Mouse (Mus musculus) embryonic facial prominence, embryonic 14.5 days (tissue): ENCODE results near the gene Arhgap5. TPM values are rescaled to one million over a fixed set of nuclear protein-coding genes. Genes with fewer than 3 reads are reported as not detected.

Experiments
- ATAC-seq: fragments of 200-750 bp; cut with Nextera tagmentation; 2 replicates; pipeline ENCODE4 v1.8.0; 2017; ENCODE audit warnings: low read depth, moderate number of reproducible peaks, moderate TSS enrichment
- DNase-seq: peaks from one replicate; pipeline ENCODE4 v3.0.0-alpha.2; 2015; ENCODE audit warnings: low spot score
- H3K27ac ChIP-seq: fragments of 300-500 bp; sonication (generic); replicated peaks from 2 replicates; pipeline ENCODE4 v1.5.1; 2014; ENCODE audit warnings: low read depth, mild to moderate bottlenecking, low read length, moderate library complexity
- H3K27me3 ChIP-seq: fragments of 300-500 bp; sonication (generic); replicated peaks from 2 replicates; pipeline ENCODE4 v1.6.1; 2014; ENCODE audit warnings: low read length; ENCODE audit not compliant: control insufficient read depth, insufficient read depth
- H3K36me3 ChIP-seq: fragments of 300-500 bp; sonication (generic); 2 replicates; pipeline ENCODE4 v1.6.1; 2014; ENCODE audit warnings: low read length, mixed read lengths; ENCODE audit not compliant: control insufficient read depth, insufficient read depth
- H3K4me1 ChIP-seq: fragments of 300-500 bp; sonication (generic); 2 replicates; pipeline ENCODE4 v1.6.1; 2014; ENCODE audit warnings: antibody characterized with exemption, low read length; ENCODE audit not compliant: control insufficient read depth, insufficient read depth
- H3K4me2 ChIP-seq: fragments of 300-500 bp; sonication (generic); 2 replicates; pipeline ENCODE4 v1.6.1; 2014; ENCODE audit warnings: low read depth, mild to moderate bottlenecking, low read length, moderate library complexity, mixed read lengths
- H3K4me3 ChIP-seq: fragments of 300-500 bp; sonication (generic); 2 replicates; pipeline ENCODE4 v1.5.1; 2014; ENCODE audit warnings: low read depth, mild to moderate bottlenecking, low read length
- H3K9ac ChIP-seq: fragments of 300-500 bp; sonication (generic); 2 replicates; pipeline ENCODE4 v1.6.1; 2014; ENCODE audit warnings: low read depth, mild to moderate bottlenecking, low read length, moderate library complexity, mixed read lengths
- H3K9me3 ChIP-seq: fragments of 300-500 bp; sonication (generic); 2 replicates; pipeline ENCODE4 v1.6.1; 2016; ENCODE audit warnings: low read length; ENCODE audit not compliant: control insufficient read depth
- WGBS: fragments of 180-500 bp; shearing (Covaris S2); extraction: QIAGEN DNeasy Blood & Tissue Kit; methylation state at CpG from one replicate; pipeline ENCODE4 v1.1.7; 2014; 5-methylcytosine and 5-hydroxymethylcytosine counted together
- polyA plus RNA-seq: library from polyadenylated mRNA; unstranded; fragments of >200 nt; fragmentation: Nextera tagmentation; extraction: Ambion mirVana; gene quantifications from 2 replicates; pipeline ENCODE4 v1.2.1, GENCODE M21; 2014

Gene Arhgap5
- 54.6 and 57.0 TPM in 2 replicates for polyA plus RNA-seq

- H3K4me1 ChIP-seq: peaks cover 9% of the 10 kb centered on the region
- H3K9ac ChIP-seq: peak within 1 kb of the TSS; percentile 99
- H3K4me3 ChIP-seq: peak within 1 kb of the TSS; percentile 98
- peak within 1 kb of the TSS; percentile 100 for H3K27ac ChIP-seq
- no peaks in the 10 kb centered on the region for H3K36me3 ChIP-seq
- no peaks in the 10 kb centered on the region for H3K27me3 ChIP-seq
- no peaks in the 10 kb centered on the region for H3K9me3 ChIP-seq
- DNase-seq: peak; percentile 97
- H3K4me2 ChIP-seq: peak within 1 kb of the TSS; percentile 70
- ATAC-seq: peak; percentile 95
- 0% methylated on average over 20 of the region's 119 CpGs for WGBS
Measured at GRCm38 (mm10) chr12:52503456-52504320, at the start of gene Arhgap5. Arhgap5 (plus strand) TSS chr12:52503972.

- DNase-seq (no peak), ATAC-seq (no peak)
- Histone ChIP-seq H3K4me3 (no peak overlapping the region), H3K9ac (no peak overlapping the region), H3K4me2 (no peak overlapping the region), H3K4me1 (no peaks in the 10 kb centered on the region), H3K9me3 (0 out of 2 replicates have a peak, but pooled peaks cover 3% of the 10 kb centered on the region), H3K36me3 (no peaks in the 10 kb centered on the region), H3K27me3 (no peaks in the 10 kb centered on the region), H3K27ac (no peak overlapping the region)
Measured at GRCm38 (mm10) chr12:52464593-52464992, 39.2 kb upstream of the Arhgap5 start.

- H3K9ac ChIP-seq: no peak overlapping the region
- peaks cover 6% of the 10 kb centered on the region for H3K4me1 ChIP-seq
- H3K27me3 ChIP-seq: no peaks in the 10 kb centered on the region
- no peaks in the 10 kb centered on the region for H3K9me3 ChIP-seq
- ATAC-seq (no peak), DNase-seq (no peak)
- no peak overlapping the region for H3K27ac ChIP-seq
- H3K4me3 ChIP-seq: no peak overlapping the region
- H3K4me2 ChIP-seq: no peak overlapping the region
- WGBS: 82% methylated on average over 4 of the region's 4 CpGs
- H3K36me3 ChIP-seq: no peaks in the 10 kb centered on the region
Measured at GRCm38 (mm10) chr12:52471621-52472020, 32.2 kb upstream of the Arhgap5 start.

- DNase-seq (no peak), ATAC-seq (no peak)
- 48% methylated on average over 18 of the region's 18 CpGs for WGBS
- H3K9me3 ChIP-seq: no peaks in the 10 kb centered on the region
- no peak overlapping the region for H3K27ac ChIP-seq
- peaks cover 6% of the 10 kb centered on the region for H3K4me1 ChIP-seq
- peak overlapping the region; percentile 15; the same call in 1 of the 2 replicates for H3K4me2 ChIP-seq
- no peaks in the 10 kb centered on the region for H3K36me3 ChIP-seq
- H3K9ac ChIP-seq: no peak overlapping the region
- no peaks in the 10 kb centered on the region for H3K27me3 ChIP-seq
- H3K4me3 ChIP-seq: no peak overlapping the region
Measured at GRCm38 (mm10) chr12:52473988-52474968, 29.5 kb upstream of the Arhgap5 start.

GRCm38 (mm10) chr12:52476036-52476435 is 27.7 kb upstream of the Arhgap5 start:
- no peak for DNase-seq
- no peak overlapping the region for H3K4me2 ChIP-seq
- H3K27me3 ChIP-seq: no peaks in the 10 kb centered on the region
- WGBS: 64% methylated on average over 6 of the region's 6 CpGs
- H3K4me1 ChIP-seq: peaks cover 6% of the 10 kb centered on the region
- no peak overlapping the region for H3K27ac ChIP-seq
- no peaks in the 10 kb centered on the region for H3K36me3 ChIP-seq
- H3K4me3 ChIP-seq: no peak overlapping the region
- H3K9ac ChIP-seq: no peak overlapping the region
- no peaks in the 10 kb centered on the region for H3K9me3 ChIP-seq
- no peak for ATAC-seq

GRCm38 (mm10) chr12:52478611-52479010 is 25.2 kb upstream of the Arhgap5 start:
- Histone ChIP-seq H3K4me3 (no peak overlapping the region), H3K27ac (no peak overlapping the region), H3K9ac (no peak overlapping the region), H3K4me1 (peaks cover 6% of the 10 kb centered on the region), H3K4me2 (no peak overlapping the region), H3K36me3 (no peaks in the 10 kb centered on the region), H3K27me3 (no peaks in the 10 kb centered on the region), H3K9me3 (no peaks in the 10 kb centered on the region)
- no peak for ATAC-seq
- WGBS: 80% methylated on average over 8 of the region's 8 CpGs
- no peak for DNase-seq

- Histone ChIP-seq H3K4me2 (no peak overlapping the region), H3K9me3 (no peaks in the 10 kb centered on the region), H3K4me1 (peaks cover 2% of the 10 kb centered on the region), H3K36me3 (no peaks in the 10 kb centered on the region), H3K27me3 (no peaks in the 10 kb centered on the region), H3K4me3 (no peak overlapping the region), H3K9ac (no peak overlapping the region), H3K27ac (no peak overlapping the region)
- ATAC-seq (no peak), DNase-seq (no peak)
- WGBS: 70% methylated on average over 6 of the region's 6 CpGs
Measured at GRCm38 (mm10) chr12:52479323-52479722, 24.4 kb upstream of the Arhgap5 start.

- DNase-seq: no peak
Measured at GRCm38 (mm10) chr12:52480851-52481250, 22.9 kb upstream of the Arhgap5 start.

More at GRCm38 (mm10) chr12:52480851-52481250, 22.9 kb upstream of the Arhgap5 start:
- no peak overlapping the region for H3K4me3 ChIP-seq
- WGBS: 64% methylated on average over 9 of the region's 9 CpGs
- no peak overlapping the region for H3K9ac ChIP-seq
- no peak overlapping the region for H3K27ac ChIP-seq
- no peaks in the 10 kb centered on the region for H3K4me1 ChIP-seq
- no peaks in the 10 kb centered on the region for H3K9me3 ChIP-seq
- no peaks in the 10 kb centered on the region for H3K36me3 ChIP-seq
- ATAC-seq: no peak
- H3K4me2 ChIP-seq: no peak overlapping the region
- no peaks in the 10 kb centered on the region for H3K27me3 ChIP-seq
